ENCODE assay signal across 19 mouse cellular contexts in genomic region chr16:7017310-7017709, GRCm38 (mm10).
DNase-seq lines count a peak whose midpoint lies in the region; ATAC-seq and TF ChIP-seq lines count a peak whose summit lies in the region.
"Had no signal": no experiment of that assay in that cellular context is flagged by ENCODE, and none has a peak within 500 bp of the region (broad histone marks: within the 10 kb centered on the region; RNA-seq: fewer than 3 reads in every experiment).

No protein-coding gene starts in this region.

- DNase-seq in brain, adult 2 months (ENCODE audit: low read depth, low spot score): peak; percentile 96
- DNase-seq in cerebellum, adult 11-12 months: peak; percentile 89
- DNase-seq in cerebellum, adult 9-10 months: peak; percentile 93
- DNase-seq in cerebellum, postnatal 25 days: peak; percentile 84 to 85
- DNase-seq in heart, postnatal 10 days: no peak
- DNase-seq in heart, adult 2 months: no peak
- DNase-seq in urinary bladder, postnatal 10 days (ENCODE audit: low spot score): no peak
- DNase-seq in hindbrain, embryonic 14.5 days (ENCODE audit: low spot score): no peak
- DNase-seq: adrenal gland, postnatal 14 days; forebrain, postnatal 0 days; heart, adult 18-20 months; kidney, adult 11 months; kidney, adult 9 months had no signal

- TF ChIP-seq CTCF in heart, adult 2 months (IDR thresholded peaks at IDR 0.05): no peak

- no peak overlapping the region for H3K4me2 ChIP-seq in hindbrain, embryonic 14.5 days (replicated peaks)
- H3K4me2 ChIP-seq: forebrain, embryonic 13.5 days; heart, embryonic 11.5 days; heart, embryonic 15.5 days had no signal

- no peaks in the 10 kb centered on the region for H3K36me3 ChIP-seq in heart, adult 2 months (ENCODE audit: control insufficient read depth, insufficient read depth, low read length)
- H3K36me3 ChIP-seq in hindbrain, embryonic 14.5 days (replicated peaks; ENCODE audit: control insufficient read depth, insufficient read depth): no peaks in the 10 kb centered on the region
- H3K36me3 ChIP-seq: embryonic facial prominence, embryonic 10.5 days; heart, embryonic 15.5 days; hindbrain, embryonic 10.5 days had no signal

- no peaks in the 10 kb centered on the region for H3K27me3 ChIP-seq in heart, adult 2 months (ENCODE audit: control insufficient read depth, insufficient read depth, low read length)
- H3K27me3 ChIP-seq in hindbrain, embryonic 14.5 days (ENCODE audit: control insufficient read depth, insufficient read depth, low read length): no peaks in the 10 kb centered on the region
- H3K27me3 ChIP-seq: forebrain, embryonic 13.5 days; heart, embryonic 15.5 days had no signal

- no peak overlapping the region for H3K9ac ChIP-seq in heart, adult 2 months (ENCODE audit: low read depth, low read length)
- H3K9ac ChIP-seq in hindbrain, embryonic 14.5 days: no peak overlapping the region
- H3K9ac ChIP-seq: forebrain, embryonic 13.5 days; forebrain, postnatal 0 days; heart, embryonic 15.5 days had no signal

- no peak for ATAC-seq in hindbrain, embryonic 14.5 days (ENCODE audit: low FRiP score)
- ATAC-seq: forebrain, embryonic 13.5 days; forebrain, postnatal 0 days; hindbrain, postnatal 0 days had no signal

- H3K27ac ChIP-seq in heart, adult 2 months: no peak overlapping the region
- no peak overlapping the region for H3K27ac ChIP-seq in hindbrain, embryonic 14.5 days
- H3K27ac ChIP-seq: embryonic facial prominence, embryonic 10.5 days; forebrain, embryonic 13.5 days; heart, embryonic 15.5 days; hindbrain, embryonic 10.5 days; hindbrain, postnatal 0 days had no signal

- no peaks in the 10 kb centered on the region for H3K4me1 ChIP-seq in heart, adult 2 months (ENCODE audit: control insufficient read depth, insufficient read depth, low read length)
- no peaks in the 10 kb centered on the region for H3K4me1 ChIP-seq in hindbrain, embryonic 14.5 days (replicated peaks; ENCODE audit: control insufficient read depth, insufficient read depth, low read length)
- H3K4me1 ChIP-seq: embryonic facial prominence, embryonic 10.5 days; forebrain, embryonic 13.5 days; heart, embryonic 15.5 days; hindbrain, embryonic 10.5 days had no signal

- intact Hi-C loops in heart, postnatal 10 days (cut with DNase I): no loop called here
- intact Hi-C loops in heart, adult 2 months (cut with DNase I): no loop called here

- H3K9me3 ChIP-seq in hindbrain, embryonic 14.5 days (ENCODE audit: control insufficient read depth, low read length): no peaks in the 10 kb centered on the region
- H3K9me3 ChIP-seq: embryonic facial prominence, embryonic 10.5 days; forebrain, embryonic 13.5 days; heart, embryonic 15.5 days; hindbrain, embryonic 10.5 days had no signal

- no peak overlapping the region for H3K4me3 ChIP-seq in heart, adult 2 months
- H3K4me3 ChIP-seq in hindbrain, embryonic 14.5 days (replicated peaks; ENCODE audit: low read length): no peak overlapping the region
- H3K4me3 ChIP-seq: embryonic facial prominence, embryonic 10.5 days; forebrain, embryonic 13.5 days; heart, embryonic 15.5 days; hindbrain, embryonic 10.5 days had no signal

- no peak for TF ChIP-seq EP300 in heart, adult 2 months (IDR thresholded peaks at IDR 0.05; ENCODE audit: insufficient read depth, low read depth, low read length)

- no peaks in the 10 kb centered on the region for H3K79me2 ChIP-seq in heart, adult 2 months (replicated peaks; ENCODE audit: control insufficient read depth, insufficient read depth, low read length)

- WGBS in heart, adult 2 months: 73% methylated on average over 7 of the region's 7 CpGs
- 79% methylated on average over 7 of the region's 7 CpGs for WGBS in hindbrain, embryonic 14.5 days

- TF ChIP-seq POLR2A in heart, adult 2 months (IDR thresholded peaks at IDR 0.05; ENCODE audit: insufficient read depth, low read depth, low read length): no peak

Comparison
In these comparisons a context has a peak if more than half of its experiments do, and no peak if none do; other contexts are left out.
1. DNase-seq: peak in brain, adult 2 months (single experiment), cerebellum, adult 11-12 months (single experiment), cerebellum, adult 9-10 months (single experiment) and cerebellum, postnatal 25 days (2 of 2); none in heart, postnatal 10 days (0 of 2), heart, adult 2 months (0 of 2), urinary bladder, postnatal 10 days (single experiment) and hindbrain, embryonic 14.5 days (single experiment).